Mouse (Mus musculus) bone marrow macrophage, adult 2 months (primary cell): Measurements from ENCODE around the gene Rgma.

ENCODE experiments used
- CTCF ChIP-seq: IDR thresholded peaks from 2 replicates; pipeline ENCODE4 v1.5.1; 2012; ENCODE audit warnings: low read depth, mild to moderate bottlenecking, low read length, moderate library complexity
- POLR2A ChIP-seq: IDR thresholded peaks from 2 replicates; pipeline ENCODE4 v1.6.1; 2012; ENCODE audit warnings: mild to moderate bottlenecking, low read depth, low read length, borderline replicate concordance

DNA sequence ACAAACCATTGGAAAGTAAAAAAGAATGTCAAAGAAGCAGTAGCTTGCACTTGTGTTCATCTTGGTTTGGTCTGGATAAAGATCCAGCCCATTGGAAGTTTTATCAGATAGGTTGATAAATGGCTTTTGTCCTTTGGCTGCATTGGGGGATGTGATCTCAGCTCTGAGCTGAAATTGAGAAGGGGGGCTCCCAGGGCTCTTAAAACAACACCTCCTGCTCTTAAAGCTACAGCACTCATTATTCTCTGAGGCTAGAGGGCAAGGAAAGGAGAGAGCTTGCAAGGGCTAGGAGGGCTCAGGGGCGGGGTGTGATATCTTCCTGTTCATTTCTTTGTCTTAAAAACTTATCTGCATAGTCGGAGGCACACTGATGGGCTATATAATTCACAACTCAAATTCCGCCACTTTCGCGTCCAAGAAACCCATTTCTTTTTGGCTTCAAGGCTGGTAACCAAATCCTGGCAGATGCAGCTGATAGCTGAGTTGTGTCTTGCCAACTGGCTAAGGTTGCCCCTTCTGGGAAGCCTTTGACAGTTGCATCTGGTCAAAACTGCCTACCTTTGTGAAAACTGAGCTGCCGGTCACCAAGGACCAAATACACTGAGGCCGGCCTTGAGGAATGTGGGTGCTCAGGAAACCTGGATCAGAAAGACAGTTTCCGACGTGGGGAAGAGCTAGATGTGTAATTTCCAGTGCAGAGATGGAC, 18.2 kb downstream of the Rgma start:
- TF ChIP-seq CTCF (no peak), POLR2A (no peak)
